Comparison of ENCODE assay signal across 14 mouse cellular contexts in the genomic region with DNA sequence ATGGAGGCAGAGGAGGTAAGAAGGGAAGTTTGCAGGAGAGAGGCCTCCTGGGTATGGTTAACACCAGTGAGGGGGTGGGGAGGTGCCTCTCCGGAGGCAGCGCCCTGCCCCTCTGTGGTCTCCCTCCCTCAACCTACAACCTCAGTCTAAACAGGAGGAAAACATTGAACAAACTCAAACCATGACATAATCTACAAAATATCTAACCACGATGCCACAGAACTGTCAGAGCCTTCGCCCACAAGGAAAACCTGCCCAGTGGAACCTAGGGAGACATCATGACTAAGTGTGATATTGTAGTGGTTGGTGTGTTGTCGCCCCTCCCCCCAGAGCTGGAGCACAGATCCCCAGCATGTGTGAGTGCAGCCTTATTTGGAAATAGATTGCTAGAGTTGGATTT. TPM values are rescaled to one million over a fixed set of nuclear protein-coding genes. Genes with fewer than 3 reads are reported as not detected.
DNase-seq lines count a peak whose midpoint lies in the region; ATAC-seq lines count a peak whose summit lies in the region.
"Had no signal": no experiment of that assay in that cellular context is flagged by ENCODE, and none has a peak within 500 bp of the region (broad histone marks: within the 10 kb centered on the region; RNA-seq: fewer than 3 reads in every experiment).

No protein-coding gene starts in this region.

- peaks cover 8% of the 10 kb centered on the region for H3K4me1 ChIP-seq in midbrain, embryonic 10.5 days
- no peaks in the 10 kb centered on the region for H3K4me1 ChIP-seq in midbrain, embryonic 14.5 days (ENCODE audit: control insufficient read depth, insufficient read depth, low read length)
- H3K4me1 ChIP-seq: midbrain, embryonic 12.5 days; stomach, embryonic 15.5 days had no signal

- H3K9ac ChIP-seq in midbrain, embryonic 14.5 days (replicated peaks; ENCODE audit: low read length), result no peak overlapping the region
- H3K9ac ChIP-seq: liver, embryonic 14.5 days; midbrain, embryonic 12.5 days; stomach, embryonic 15.5 days had no signal

- WGBS in midbrain, embryonic 10.5 days, result 76% methylated on average over 5 of the region's 5 CpGs
- 78% methylated on average over 5 of the region's 5 CpGs for WGBS in midbrain, embryonic 14.5 days

- H3K36me3 ChIP-seq in midbrain, embryonic 10.5 days, result no peaks in the 10 kb centered on the region
- no peaks in the 10 kb centered on the region for H3K36me3 ChIP-seq in midbrain, embryonic 14.5 days (ENCODE audit: control insufficient read depth, insufficient read depth, low read length)
- H3K36me3 ChIP-seq: midbrain, embryonic 12.5 days; stomach, embryonic 15.5 days had no signal

- 0 out of 2 replicates have a peak overlapping the region, but pooled peaks have one; percentile 2 for H3K27ac ChIP-seq in midbrain, embryonic 10.5 days (replicated peaks)
- no peak overlapping the region for H3K27ac ChIP-seq in midbrain, embryonic 14.5 days (replicated peaks; ENCODE audit: low read depth, low read length)
- H3K27ac ChIP-seq: liver, embryonic 14.5 days; midbrain, embryonic 12.5 days; stomach, embryonic 15.5 days had no signal

- no peak overlapping the region for H3K4me3 ChIP-seq in midbrain, embryonic 10.5 days
- H3K4me3 ChIP-seq in midbrain, embryonic 14.5 days (replicated peaks; ENCODE audit: low read depth, low read length), result no peak overlapping the region
- H3K4me3 ChIP-seq: erythroblast, embryonic 14.5 days; midbrain, embryonic 12.5 days; stomach, embryonic 15.5 days had no signal

- no peaks in the 10 kb centered on the region for H3K27me3 ChIP-seq in midbrain, embryonic 10.5 days (ENCODE audit: low read depth, poor library complexity, severe bottlenecking)
- no peaks in the 10 kb centered on the region for H3K27me3 ChIP-seq in midbrain, embryonic 14.5 days (ENCODE audit: control insufficient read depth, insufficient read depth, low read length)
- H3K27me3 ChIP-seq: midbrain, embryonic 12.5 days; stomach, embryonic 15.5 days had no signal

- no peak for ATAC-seq in midbrain, embryonic 14.5 days (ENCODE audit: low FRiP score, low TSS enrichment)
- ATAC-seq: intestine, postnatal 0 days had no signal

- DNase-seq in midbrain, embryonic 10.5 days (ENCODE audit: low spot score), result no peak
- no peak for DNase-seq in midbrain, embryonic 14.5 days
- DNase-seq in NIH3T3 (ENCODE audit: low read depth), result peak; percentile 96
- DNase-seq in induced T-regulatory cell, adult 2 months (ENCODE audit: low read depth), result peak; percentile 60
- peak; percentile 24 for DNase-seq in right cerebral cortex, postnatal 25 days
- DNase-seq in adrenal gland, adult 18-20 months (ENCODE audit: low spot score in 2 of 2), result no peak
- no peak for DNase-seq in spleen, adult 18-20 months
- DNase-seq: cerebellum, postnatal 14 days; gastrocnemius, postnatal 36 days had no signal

- no peak overlapping the region for H3K4me2 ChIP-seq in midbrain, embryonic 14.5 days (ENCODE audit: low read length)
- H3K4me2 ChIP-seq: midbrain, embryonic 12.5 days; stomach, embryonic 15.5 days had no signal

- no peaks in the 10 kb centered on the region for H3K9me3 ChIP-seq in midbrain, embryonic 10.5 days (replicated peaks)
- H3K9me3 ChIP-seq in midbrain, embryonic 14.5 days (ENCODE audit: control insufficient read depth, low read length), result 0 out of 2 replicates have a peak, but pooled peaks cover 3% of the 10 kb centered on the region
- H3K9me3 ChIP-seq: midbrain, embryonic 12.5 days; stomach, embryonic 15.5 days had no signal

RNA-seq across cellular contexts. Expression of a gene that starts 33.9 kb away (rescaled TPM):
- polyA plus RNA-seq in midbrain, embryonic 10.5 days (2016; fragmentation: Nextera tagmentation; extraction: Ambion mirVana), result 1.8 and 2.2 TPM in 2 replicates
- 1.8 and 2.4 TPM in 2 replicates for polyA plus RNA-seq in midbrain, embryonic 14.5 days (2014; fragmentation: Nextera tagmentation; extraction: Ambion mirVana)
- 10 to 100 TPM; 30.2 to 40.6 TPM for total RNA-seq in adrenal gland, adult 18-20 months (2021)
- polyA plus RNA-seq: erythroblast, embryonic 14.5 days had no signal

Comparison
In these comparisons a context has a peak if more than half of its experiments do, and no peak if none do; other contexts are left out.
1. DNase-seq: peak in NIH3T3 (single experiment), induced T-regulatory cell, adult 2 months (single experiment) and right cerebral cortex, postnatal 25 days (single experiment); none in midbrain, embryonic 10.5 days (single experiment), midbrain, embryonic 14.5 days (single experiment), adrenal gland, adult 18-20 months (0 of 2) and spleen, adult 18-20 months (0 of 2).